Mouse (Mus musculus) right cerebral cortex, adult 2 months (tissue): Measurements from ENCODE around the gene Lmo1.
"Not testable (repeated sequence)": the region's sequence is repeated elsewhere in the genome, so short reads cannot be mapped to it uniquely, and the experiment has no call there.

Experiments used
- DNase-seq, 2 experiments: peaks; one replicate each; pipeline ENCODE4 v3.0.0; 2021 to 2022; ENCODE audit warnings: low spot score in 2 of 2

Lmo1 gene

GRCm38 (mm10) chr7:109174337-109174948 is 564 bp downstream of the Lmo1 start:
- peak; percentile 32 to 39 for DNase-seq

- no peak for DNase-seq
These were observed 3.1 kb downstream of the Lmo1 start for GRCm38 (mm10) chr7:109171874-109172273.

- peak; percentile 90 to 95 for DNase-seq
These were observed 4.6 kb downstream of the Lmo1 start for GRCm38 (mm10) chr7:109170441-109170820.

GRCm38 (mm10) chr7:109169505-109170440 is 5.2 kb downstream of the Lmo1 start:
- peak; percentile 23 to 47 for DNase-seq

GRCm38 (mm10) chr7:109168716-109169115 is 6.3 kb downstream of the Lmo1 start:
- no peak for DNase-seq

- DNase-seq = no peak
These were observed 8.9 kb downstream of the Lmo1 start for GRCm38 (mm10) chr7:109165931-109166585.

GRCm38 (mm10) chr7:109154331-109154730 is 20.7 kb downstream of the Lmo1 start:
- DNase-seq = no peak

- no peak for DNase-seq
These were observed 21.5 kb downstream of the Lmo1 start for GRCm38 (mm10) chr7:109153538-109153937.

- no peak for DNase-seq
These were observed 23.9 kb downstream of the Lmo1 start for GRCm38 (mm10) chr7:109151088-109151487.

- DNase-seq = no peak
These were observed 29.8 kb downstream of the Lmo1 start for GRCm38 (mm10) chr7:109145211-109145610.

GRCm38 (mm10) chr7:109144705-109145104 is 30.3 kb downstream of the Lmo1 start:
- DNase-seq = no peak

- DNase-seq = no peak
These were observed 32.4 kb downstream of the Lmo1 start for GRCm38 (mm10) chr7:109142564-109142963.

GRCm38 (mm10) chr7:109141753-109142152 is 33.3 kb downstream of the Lmo1 start:
- no peak for DNase-seq

GRCm38 (mm10) chr7:109141054-109141453 is 34.0 kb downstream of the Lmo1 start:
- no peak for DNase-seq

- peak; percentile 90 to 93 for DNase-seq
These were observed 35.6 kb downstream of the Lmo1 start for GRCm38 (mm10) chr7:109139405-109139804.

- no peak for DNase-seq
These were observed 37.6 kb downstream of the Lmo1 start for GRCm38 (mm10) chr7:109137441-109137840.

GRCm38 (mm10) chr7:109131565-109131964 is 43.4 kb downstream of the Lmo1 start:
- no peak for DNase-seq

GRCm38 (mm10) chr7:109129946-109130686 is 44.9 kb downstream of the Lmo1 start:
- no peak for DNase-seq

GRCm38 (mm10) chr7:109129442-109129841 is 45.6 kb downstream of the Lmo1 start:
- no peak for DNase-seq

GRCm38 (mm10) chr7:109115929-109116328 is 59.1 kb downstream of the Lmo1 start:
- DNase-seq = no peak

GRCm38 (mm10) chr7:109115488-109115887 is 59.5 kb downstream of the Lmo1 start:
- not testable (repeated sequence) for DNase-seq

- DNase-seq = no peak
These were observed 60.1 kb downstream of the Lmo1 start for GRCm38 (mm10) chr7:109114950-109115349.
